Mouse (Mus musculus): ENCODE measurements around the gene Usp38. TPM values are rescaled to one million over a fixed set of nuclear protein-coding genes. Genes with fewer than 3 reads are reported as not detected.

Gene Usp38
- 10 to 100 TPM; 37.4 to 37.5 TPM for total RNA-seq (2023)

GRCm38 (mm10) chr8:81014789-81015699, at the start of gene Usp38:
Gene Usp38 (minus strand): TSS chr8:81014928.

Other genes with a start within 250 kb of the Usp38 start
- gene Gab1, start 134.4 kb downstream of the Usp38 start, total RNA-seq (2023) = 1 to 10 TPM; 2.5 to 2.9 TPM